Mouse (Mus musculus): ENCODE measurements around the gene Pla2g2f.

DNA sequence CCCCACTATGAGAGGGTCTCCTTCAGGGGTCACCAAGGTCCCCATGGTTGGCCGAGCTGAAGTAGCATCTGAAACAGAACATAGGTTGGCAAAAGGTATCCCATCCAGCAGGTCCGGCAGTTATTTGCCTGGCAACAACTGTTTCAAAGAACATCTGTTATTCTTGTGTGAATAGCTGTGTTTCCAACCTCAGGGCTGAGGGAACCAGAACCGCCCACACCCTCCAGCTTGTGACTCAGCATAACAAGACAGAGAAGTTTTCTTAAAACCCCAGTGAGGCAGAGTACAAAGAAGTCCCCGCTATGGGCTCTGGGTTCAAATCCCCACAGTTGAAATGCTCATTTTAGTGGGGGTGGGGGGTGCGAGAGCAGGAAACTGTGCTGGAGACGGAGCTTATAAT, 24.7 kb upstream of the Pla2g2f start:
- TF ChIP-seq CTCF (IDR thresholded peaks at IDR 0.05; ENCODE audit: low read depth) (no peak), EP300 (IDR thresholded peaks at IDR 0.05; ENCODE audit: low read depth) (no peak)
